Mouse (Mus musculus): ENCODE results near the gene Phka1. TPM values are rescaled to one million over a fixed set of nuclear protein-coding genes. Genes with fewer than 3 reads are reported as not detected.
"Not testable (repeated sequence)": the region's sequence is repeated elsewhere in the genome, so short reads cannot be mapped to it uniquely, and the experiment has no call there.

Gene Phka1
- total RNA-seq (2012; rRNA removed) (2.9 and 3.0 TPM in 2 replicates), polyA plus RNA-seq (2012; ENCODE audit: insufficient read depth in 1 of 2, insufficient read length in 2 of 2, low read depth in 1 of 2, low replicate concordance in 2 of 2, missing spikeins in 1 of 2) (1 to 10 TPM in 1 of 2 experiments, not detected in 1; 3.8 TPM)

DNA sequence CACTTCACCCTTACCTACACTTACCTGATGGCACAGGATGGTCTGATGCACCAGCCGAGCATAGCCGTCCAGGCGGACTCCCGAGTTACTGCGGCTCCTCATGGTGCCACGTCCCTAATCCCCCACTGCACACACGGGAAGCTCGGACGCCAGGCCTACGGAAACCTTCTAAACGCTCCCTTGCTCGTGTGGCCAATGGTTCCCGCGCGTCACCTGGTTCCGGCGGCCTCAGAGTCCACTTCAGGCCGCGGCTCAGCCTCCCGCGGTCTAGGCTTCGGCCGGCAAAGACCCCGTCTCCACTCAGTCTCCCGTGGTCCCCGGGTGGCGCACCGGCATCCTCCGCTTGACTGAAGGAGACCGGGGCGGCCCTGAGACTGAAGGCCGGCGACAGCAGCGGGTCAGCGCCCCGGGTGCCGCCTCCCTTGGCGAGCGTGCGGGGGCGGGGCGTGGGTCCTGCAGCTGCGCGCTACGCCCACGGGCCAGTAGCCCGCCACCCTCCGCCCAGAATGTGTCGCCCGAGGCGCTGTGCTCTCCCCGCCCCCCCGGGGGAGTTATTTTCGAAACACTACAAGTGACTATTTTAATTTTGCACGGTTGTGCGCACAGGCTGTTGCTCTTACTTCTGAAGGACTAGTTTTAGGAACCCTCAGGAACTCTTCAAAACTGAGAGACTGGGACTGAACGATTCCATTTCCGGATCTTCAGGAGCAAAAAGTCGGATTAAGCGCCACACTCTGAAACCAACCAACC, at the start of gene Phka1:
Gene Phka1 (minus strand): TSS at position 424 of the 750 bp plus-strand sequence.
- Histone ChIP-seq H3K36me3 (ENCODE audit: control insufficient read depth in 1 of 2, insufficient read depth in 2 of 2, low read length in 2 of 2) (peaks cover 0 to 2% of the 10 kb centered on the region in 2 experiments; a peak in 1 of 4 replicates), H3K79me2 (ENCODE audit: control insufficient read depth, insufficient read depth, low read length, poor library complexity) (peaks cover 2% of the 10 kb centered on the region; the same call in 1 of the 2 replicates), H3K9me3 (replicated peaks; ENCODE audit: insufficient read depth, low read length) (no peaks in the 10 kb centered on the region), H3K9ac (ENCODE audit: control insufficient read depth, low read depth, low read length, poor library complexity, severe bottlenecking) (peak within 1 kb of the TSS; percentile 86), H3K27me3 (ENCODE audit: control insufficient read depth in 1 of 2, insufficient read depth in 2 of 2, low read length in 2 of 2) (no peaks in the 10 kb centered on the region), H3K4me1 (ENCODE audit: control insufficient read depth in 1 of 2, insufficient read depth in 2 of 2, low read length in 2 of 2) (no peaks in the 10 kb centered on the region), H3K27ac (ENCODE audit: control insufficient read depth, low read depth, low read length) (peak within 1 kb of the TSS; percentile 63), H3K4me3 (ENCODE audit: control insufficient read depth in 1 of 2, insufficient read depth in 1 of 2, low read depth in 2 of 2, low read length in 2 of 2) (peak within 1 kb of the TSS; percentile 90 to 93)
- peak; percentile 72 for DNase-seq (ENCODE audit: low read depth, low spot score)
- TF ChIP-seq POLR2AphosphoS5 (IDR thresholded peaks at IDR 0.05; ENCODE audit: borderline replicate concordance, low read depth, low read length): no peak
- peak; percentile 28; the same call in 1 of the 2 replicates for TF ChIP-seq SIN3A (IDR thresholded peaks at IDR 0.05; ENCODE audit: low read length)
- TF ChIP-seq HCFC1 (IDR thresholded peaks at IDR 0.05; ENCODE audit: low read depth, low read length): no peak; the same call in 1 of the 2 replicates
- TF ChIP-seq GATA1 (IDR thresholded peaks at IDR 0.05; ENCODE audit: low read depth, low read length): no peak
- TF ChIP-seq TBP (IDR thresholded peaks at IDR 0.05; ENCODE audit: low read depth, low read length): no peak
- no peak for TF ChIP-seq MAFK (IDR thresholded peaks at IDR 0.05; ENCODE audit: borderline replicate concordance, low read depth, low read length)
- TF ChIP-seq NRF1 (IDR thresholded peaks at IDR 0.05; ENCODE audit: insufficient read depth, low read depth, low read length, poor library complexity, severe bottlenecking): peak; percentile 63
- TF ChIP-seq POLR2A (IDR thresholded peaks at IDR 0.05; ENCODE audit: control insufficient read depth in 1 of 2, insufficient read depth in 1 of 2, low read depth in 1 of 2, low read length in 2 of 2, poor library complexity in 1 of 2): peak; percentile 16 to 45; a peak in 1 of 4 replicates
- TF ChIP-seq POLR2AphosphoS2 (IDR thresholded peaks at IDR 0.05; ENCODE audit: low read length): no peak
- TF ChIP-seq ETS1 (IDR thresholded peaks at IDR 0.05; ENCODE audit: low read depth, low read length): no peak
- no peak for TF ChIP-seq MAX (IDR thresholded peaks at IDR 0.05; ENCODE audit: low read length)
- no peak for TF ChIP-seq USF2 (IDR thresholded peaks at IDR 0.05; ENCODE audit: borderline replicate concordance in 1 of 2, insufficient read depth in 1 of 2, low read depth in 1 of 2, low read length in 2 of 2)

DNA sequence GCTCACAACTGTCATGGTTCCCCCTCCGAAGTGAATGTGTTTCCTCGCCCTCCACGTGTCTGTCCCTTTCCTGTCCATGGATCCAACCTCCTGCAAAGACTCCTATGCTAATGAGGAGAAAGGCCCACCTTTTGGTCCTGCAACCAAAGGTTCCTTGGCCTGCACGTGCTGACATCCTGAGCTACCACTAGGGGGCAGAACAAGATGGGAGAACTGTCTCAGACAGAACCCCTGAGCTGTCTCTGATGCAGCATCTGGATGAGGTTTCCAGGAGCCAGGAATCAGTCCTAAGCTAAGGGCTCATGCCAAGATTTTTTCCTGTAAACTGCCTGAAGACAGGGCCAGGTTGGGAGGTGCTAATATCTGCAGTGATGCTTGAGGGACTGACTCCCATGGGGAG, 45.2 kb upstream of the Phka1 start:
- not testable (repeated sequence) for H3K9me3 ChIP-seq (replicated peaks; ENCODE audit: insufficient read depth, low read length); H3K4me3 ChIP-seq (ENCODE audit: control insufficient read depth in 1 of 2, insufficient read depth in 1 of 2, low read depth in 2 of 2, low read length in 2 of 2); H3K79me2 ChIP-seq (ENCODE audit: control insufficient read depth, insufficient read depth, low read length, poor library complexity); H3K4me1 ChIP-seq (ENCODE audit: control insufficient read depth in 1 of 2, insufficient read depth in 2 of 2, low read length in 2 of 2); H3K9ac ChIP-seq (ENCODE audit: control insufficient read depth, low read depth, low read length, poor library complexity, severe bottlenecking); H3K27ac ChIP-seq (ENCODE audit: control insufficient read depth, low read depth, low read length); H3K27me3 ChIP-seq (ENCODE audit: control insufficient read depth in 1 of 2, insufficient read depth in 2 of 2, low read length in 2 of 2); H3K36me3 ChIP-seq (ENCODE audit: control insufficient read depth in 1 of 2, insufficient read depth in 2 of 2, low read length in 2 of 2)
- peak; percentile 10 for DNase-seq (ENCODE audit: low read depth, low spot score)
- TF ChIP-seq CTCF (IDR thresholded peaks at IDR 0.05 in 2 of 3, conservative IDR thresholded peaks at IDR 0.05 in 1 of 3; ENCODE audit: control insufficient read depth in 1 of 3, insufficient read depth in 1 of 3, low read depth in 2 of 3, low read length in 3 of 3, poor library complexity in 1 of 3, severe bottlenecking in 1 of 3) (peak in 2 of 3 experiments; percentile 33 to 41; a peak in 5 of 6 replicates), SMC3 (IDR thresholded peaks at IDR 0.05; ENCODE audit: low read depth, low read length) (0 out of 2 replicates have a peak, but pooled peaks have one; percentile 17)

DNA sequence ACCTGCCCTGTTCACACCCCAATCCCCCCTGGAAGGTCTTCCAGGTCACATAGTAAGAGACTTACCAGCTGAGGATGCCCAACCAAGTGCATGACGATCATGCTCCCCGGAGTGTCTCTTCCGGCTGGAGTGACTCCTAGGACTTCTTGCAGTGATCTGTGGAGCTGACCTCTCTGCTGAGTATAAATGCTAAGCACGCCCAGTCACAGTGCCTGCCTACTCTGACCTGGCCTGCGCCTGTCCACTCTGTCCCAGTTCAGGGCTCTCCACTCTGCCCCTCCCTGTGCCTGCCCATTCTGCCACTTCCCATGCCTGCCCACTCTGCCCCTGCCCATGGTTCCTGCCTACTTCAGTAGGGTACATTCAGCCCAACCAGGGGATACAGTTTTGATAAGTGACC, 42.8 kb upstream of the Phka1 start, which contains the start of gene Gm3880:
Gene Gm3880 (minus strand): TSS at position 101 of the 400 bp plus-strand sequence.
- not testable (repeated sequence) for H3K9ac ChIP-seq (ENCODE audit: control insufficient read depth, low read depth, low read length, poor library complexity, severe bottlenecking); H3K4me3 ChIP-seq (ENCODE audit: control insufficient read depth in 1 of 2, insufficient read depth in 1 of 2, low read depth in 2 of 2, low read length in 2 of 2); H3K4me1 ChIP-seq (ENCODE audit: control insufficient read depth in 1 of 2, insufficient read depth in 2 of 2, low read length in 2 of 2); H3K27me3 ChIP-seq (ENCODE audit: control insufficient read depth in 1 of 2, insufficient read depth in 2 of 2, low read length in 2 of 2); H3K27ac ChIP-seq (ENCODE audit: control insufficient read depth, low read depth, low read length); DNase-seq (ENCODE audit: low read depth, low spot score); H3K9me3 ChIP-seq (replicated peaks; ENCODE audit: insufficient read depth, low read length); H3K79me2 ChIP-seq (ENCODE audit: control insufficient read depth, insufficient read depth, low read length, poor library complexity); H3K36me3 ChIP-seq (ENCODE audit: control insufficient read depth in 1 of 2, insufficient read depth in 2 of 2, low read length in 2 of 2)

DNA sequence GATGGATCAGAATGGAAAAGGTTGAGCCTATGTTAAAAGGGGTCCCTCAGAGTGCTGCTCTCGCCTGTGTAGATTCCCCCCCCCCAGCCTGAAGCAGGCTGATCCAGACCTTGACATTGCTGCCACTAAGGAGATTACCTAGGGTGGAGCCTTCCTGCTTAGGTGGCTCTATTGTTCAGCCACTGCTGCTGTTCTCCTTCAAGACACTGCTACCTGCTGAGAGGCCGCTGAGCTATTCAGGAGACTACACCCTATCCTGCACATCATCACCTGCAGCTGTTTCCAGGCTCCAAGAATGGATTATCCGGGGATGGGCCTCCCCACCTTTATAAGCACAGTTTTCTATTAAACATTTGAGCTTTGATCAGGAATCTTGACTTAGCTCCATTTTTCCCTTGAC, 40.7 kb upstream of the Phka1 start:
- H3K27me3 ChIP-seq (ENCODE audit: control insufficient read depth in 1 of 2, insufficient read depth in 2 of 2, low read length in 2 of 2); H3K4me3 ChIP-seq (ENCODE audit: control insufficient read depth in 1 of 2, insufficient read depth in 1 of 2, low read depth in 2 of 2, low read length in 2 of 2); H3K36me3 ChIP-seq (ENCODE audit: control insufficient read depth in 1 of 2, insufficient read depth in 2 of 2, low read length in 2 of 2); H3K79me2 ChIP-seq (ENCODE audit: control insufficient read depth, insufficient read depth, low read length, poor library complexity); DNase-seq (ENCODE audit: low read depth, low spot score); H3K4me1 ChIP-seq (ENCODE audit: control insufficient read depth in 1 of 2, insufficient read depth in 2 of 2, low read length in 2 of 2); H3K9me3 ChIP-seq (replicated peaks; ENCODE audit: insufficient read depth, low read length); H3K27ac ChIP-seq (ENCODE audit: control insufficient read depth, low read depth, low read length); H3K9ac ChIP-seq (ENCODE audit: control insufficient read depth, low read depth, low read length, poor library complexity, severe bottlenecking): not testable (repeated sequence)
